Mouse (Mus musculus): ENCODE measurements at regions not wholly inside any gene's neighbourhood (a gene's known extent, or its start where the extent isn't known, plus 50 kb on each side); places are given as distances from the start of the nearest gene placed in this dataset.
A peak's percentile ranks its signal among the peaks of the same experiment; 100 is the strongest.

DNA sequence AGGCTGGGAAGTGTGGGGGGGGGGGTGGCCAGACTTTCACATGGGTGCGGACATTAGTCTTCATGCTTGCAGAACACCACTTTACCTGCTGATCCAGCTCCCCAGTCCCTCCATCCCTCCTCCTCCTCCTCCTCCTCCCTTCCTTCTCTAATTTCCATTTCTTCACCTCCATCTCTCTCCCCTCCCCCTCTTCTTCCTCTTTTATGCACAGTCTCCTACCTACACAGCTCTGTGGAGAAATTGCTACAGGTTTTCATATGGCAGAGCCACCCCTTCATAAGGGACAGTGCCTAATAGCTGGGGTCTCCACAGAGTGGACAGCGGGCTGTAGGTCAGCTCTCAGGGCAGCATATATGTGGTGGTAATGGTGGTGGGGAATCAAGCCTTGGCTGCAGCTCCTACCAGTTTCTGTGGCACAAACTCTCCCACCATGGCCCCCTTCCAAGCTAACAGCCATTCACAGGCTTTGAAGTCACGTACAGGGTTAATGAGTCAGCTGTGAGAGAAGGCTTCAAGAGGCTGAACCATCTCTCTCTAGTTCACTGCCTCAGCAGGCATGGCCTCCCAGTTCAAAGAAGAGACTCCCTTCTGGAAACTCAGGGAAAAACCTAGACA, 136.3 kb upstream of the Irf2bp2 start:
- no peak for DNase-seq
- intact Hi-C loops (cut with DNase I), result no loop called here

- intact Hi-C loops (cut with DNase I), result no loop called here
- DNase-seq, result no peak
Observed at GRCm38 (mm10) chr8:126728987-126729632, 135.3 kb upstream of the Irf2bp2 start.

- intact Hi-C loops (cut with DNase I), result no loop called here
Observed at GRCm38 (mm10) chr8:126728135-126728534, 134.3 kb upstream of the Irf2bp2 start.

GRCm38 (mm10) chr8:126727068-126727467, 133.3 kb upstream of the Irf2bp2 start:
- no peak for DNase-seq
- intact Hi-C loops (cut with DNase I), result no loop called here

More at GRCm38 (mm10) chr8:126728135-126728534, 134.3 kb upstream of the Irf2bp2 start:
- no peak for DNase-seq

DNA sequence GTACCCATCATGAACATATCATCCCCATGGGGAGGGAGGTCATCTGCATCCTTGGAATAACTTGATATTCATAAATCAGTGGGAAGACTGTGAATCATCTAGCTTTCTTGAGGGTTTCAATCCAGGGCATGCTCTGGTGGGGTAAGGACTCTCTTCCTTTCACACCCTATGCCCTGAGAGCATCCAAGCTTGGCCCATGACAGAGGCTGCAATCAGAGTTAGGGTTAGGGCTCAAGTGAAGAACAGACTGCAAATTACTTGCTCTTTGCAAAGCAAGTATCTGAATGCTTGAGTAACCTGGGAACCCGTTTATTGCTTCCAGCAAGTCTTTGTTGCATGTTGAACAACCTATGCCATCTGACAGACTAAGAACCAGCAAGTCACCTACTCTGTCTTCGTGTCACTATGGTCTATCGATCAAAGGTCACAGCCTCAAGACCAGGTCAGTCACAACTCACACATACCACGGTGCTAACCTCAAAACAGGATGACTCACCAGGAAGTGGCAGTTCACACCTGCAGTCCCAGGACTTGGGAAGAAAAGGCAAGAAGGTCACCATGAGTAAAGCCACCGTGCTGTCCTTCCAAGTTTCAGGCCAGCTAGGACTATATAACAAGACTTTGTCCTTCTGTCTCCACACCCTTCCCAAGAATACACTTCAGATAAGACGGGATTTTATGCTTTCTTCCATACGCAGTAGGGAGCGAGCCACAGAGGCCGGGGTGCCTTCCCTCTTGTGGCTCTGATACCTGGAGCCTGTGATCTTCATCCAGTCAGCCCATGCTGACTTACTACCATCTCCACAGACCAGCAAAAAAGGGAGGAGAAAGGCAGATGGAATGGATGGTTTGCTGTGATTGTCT, 129.7 kb upstream of the Irf2bp2 start:
- intact Hi-C loops (cut with DNase I), result loop anchor here (5.0 kb wide), 1 partner anchor 41 kb away; no protein-coding TSS in a partner anchor
- DNase-seq, result no peak

DNA sequence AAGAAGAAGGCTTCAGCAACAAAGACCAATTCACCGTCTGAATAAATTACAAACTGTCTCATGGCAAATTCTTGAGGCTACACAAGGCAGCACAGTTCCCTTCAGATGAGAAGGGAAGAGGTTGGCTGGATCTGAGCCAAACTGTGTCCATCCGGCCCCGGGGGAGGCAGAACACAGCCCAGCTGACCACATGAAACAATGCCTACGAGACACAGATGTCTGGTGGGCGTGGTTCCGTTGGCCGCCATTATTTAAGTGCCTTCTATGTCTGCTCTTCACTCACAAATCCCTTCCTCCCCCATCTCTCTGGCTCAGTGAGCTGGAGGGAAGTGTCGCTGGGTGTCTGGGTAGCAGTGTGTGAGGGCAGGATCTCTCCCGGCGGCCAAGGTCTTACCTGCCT, 127.8 kb upstream of the Irf2bp2 start:
- intact Hi-C loops (cut with DNase I), result loop anchor here (5.0 kb wide), 1 partner anchor 39 kb away; no protein-coding TSS in a partner anchor
- DNase-seq, result peak; percentile 47 to 53

DNA sequence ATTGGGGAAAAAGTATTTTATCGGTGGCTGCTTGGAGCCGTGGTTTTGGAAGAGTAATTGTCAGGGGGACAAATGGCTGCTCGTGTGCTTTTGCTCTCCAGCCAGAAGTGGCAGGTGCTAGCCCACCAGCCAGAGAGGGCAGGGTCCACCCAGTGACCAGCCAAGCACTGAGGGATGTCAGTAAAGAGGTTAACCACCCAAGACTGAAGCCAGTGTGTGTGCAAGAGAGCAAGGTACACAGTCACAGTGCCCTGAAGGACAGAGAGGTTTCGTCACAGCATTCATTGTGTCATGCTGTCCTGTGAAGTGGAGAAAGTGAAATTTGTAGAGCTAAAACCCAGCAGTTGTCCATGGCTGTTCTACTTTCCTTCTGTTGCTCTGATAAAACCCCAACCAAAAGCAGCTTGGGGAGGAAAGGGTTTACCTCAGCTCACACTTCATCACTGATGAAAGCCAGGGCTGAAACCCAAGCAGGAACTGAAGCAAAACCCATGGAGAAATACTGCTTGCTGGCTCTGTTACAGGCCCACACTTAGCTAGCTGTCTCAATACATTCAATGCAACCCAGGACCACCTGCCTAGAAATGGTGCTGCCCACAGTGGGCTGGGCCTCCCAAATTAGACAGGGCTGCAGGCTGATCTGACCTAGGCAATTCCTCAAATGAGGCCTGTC, 126.8 kb upstream of the Irf2bp2 start:
- no peak for DNase-seq
- intact Hi-C loops (cut with DNase I), result loop anchor here (5.0 kb wide), 1 partner anchor 38 kb away; no protein-coding TSS in a partner anchor

- DNase-seq, result no peak
- intact Hi-C loops (cut with DNase I), result loop anchor here (5.0 kb wide), 1 partner anchor 37 kb away; no protein-coding TSS in a partner anchor
Observed at GRCm38 (mm10) chr8:126719748-126720147, 126.0 kb upstream of the Irf2bp2 start.

DNA sequence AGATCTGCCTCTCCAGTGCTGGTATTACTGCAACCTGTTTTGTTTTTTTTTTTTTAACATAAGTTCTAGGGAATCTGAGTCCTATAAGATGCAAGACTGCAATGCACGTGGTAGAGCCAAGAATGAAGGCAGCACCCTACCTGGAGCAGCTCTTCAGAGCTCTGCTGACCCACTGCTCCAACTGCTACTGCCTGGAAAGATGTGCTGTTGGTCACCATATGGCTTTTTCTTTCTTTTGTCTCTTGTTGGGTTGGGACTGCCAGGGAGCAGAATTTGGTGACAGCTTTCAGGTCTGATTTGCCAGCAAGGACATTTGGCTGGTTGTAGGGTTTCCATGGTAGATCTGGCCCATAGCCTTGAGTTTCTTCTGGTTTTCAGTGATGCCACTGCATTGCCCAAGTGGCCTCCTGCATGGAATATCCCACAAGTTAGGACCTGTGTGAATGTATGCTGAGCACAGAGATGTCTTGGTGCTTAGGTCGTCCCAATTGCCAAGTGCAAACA, 123.9 kb upstream of the Irf2bp2 start:
- intact Hi-C loops (cut with DNase I), result no loop called here
- no peak for DNase-seq

DNA sequence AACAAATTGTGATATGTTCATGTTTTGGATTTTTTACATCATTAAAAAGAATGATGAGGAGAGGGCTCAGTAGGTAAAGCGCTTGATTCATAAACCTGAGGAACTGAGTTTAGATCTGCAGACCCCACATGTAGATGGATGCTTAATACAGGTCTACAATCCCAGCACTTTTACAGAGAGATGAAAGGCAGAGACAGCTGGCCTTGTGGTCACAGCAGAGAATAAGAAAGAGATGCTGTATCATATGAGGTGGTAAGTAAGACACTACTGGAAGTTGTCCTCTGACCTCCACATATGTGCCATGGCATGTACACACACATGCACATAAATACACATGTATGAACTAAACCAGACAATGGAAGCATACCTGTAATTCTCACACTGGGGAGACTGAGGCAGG, 121.9 kb upstream of the Irf2bp2 start:
- intact Hi-C loops (cut with DNase I), result no loop called here
- DNase-seq, result no peak

- intact Hi-C loops (cut with DNase I), result no loop called here
- no peak for DNase-seq
Observed at GRCm38 (mm10) chr8:126713602-126714145, 119.9 kb upstream of the Irf2bp2 start.

GRCm38 (mm10) chr8:126713181-126713580, 119.4 kb upstream of the Irf2bp2 start:
- intact Hi-C loops (cut with DNase I), result no loop called here
- DNase-seq, result no peak

DNA sequence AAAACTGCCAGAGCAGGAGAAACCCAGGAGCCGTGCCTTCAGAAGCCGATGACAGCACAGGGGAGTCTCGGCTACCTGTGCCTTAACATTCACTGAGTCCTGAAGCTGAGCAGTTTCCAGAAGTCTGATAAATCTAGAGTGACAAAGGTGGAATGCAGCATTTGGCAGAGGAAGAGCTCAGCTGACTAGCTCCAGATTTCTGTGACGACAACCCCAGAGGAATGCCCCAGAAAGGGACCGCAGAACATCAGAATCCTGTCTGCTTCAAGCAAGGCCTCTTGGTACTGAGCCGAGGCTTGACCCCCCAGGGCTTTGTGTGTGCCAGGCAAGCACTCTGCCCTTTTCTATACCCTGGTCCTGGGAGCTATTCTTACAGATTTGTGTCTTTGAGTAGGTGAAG, 119.0 kb upstream of the Irf2bp2 start:
- DNase-seq, result no peak

DNA sequence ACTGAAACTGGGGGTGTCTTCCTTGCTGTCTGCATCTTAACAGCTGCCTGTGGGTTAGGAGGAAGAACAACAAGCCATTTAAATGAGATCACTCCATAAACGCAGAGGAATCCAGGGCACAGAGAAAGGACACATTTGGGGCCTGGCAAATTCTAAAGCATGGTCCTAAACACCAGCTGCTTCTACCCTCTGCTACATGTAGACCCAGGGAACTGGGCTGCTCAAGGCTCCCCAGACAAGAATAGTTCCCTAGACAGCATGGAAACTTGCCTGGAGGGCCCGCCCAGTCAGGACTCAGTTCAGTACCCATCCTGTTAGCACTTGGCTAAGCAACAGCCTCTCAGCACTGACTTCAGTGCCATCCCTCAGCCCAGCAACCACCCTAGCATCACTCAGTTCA, 115.2 kb upstream of the Irf2bp2 start:
- intact Hi-C loops (cut with DNase I), result no loop called here

More for the DNA sequence above, 119.0 kb upstream of the Irf2bp2 start:
- intact Hi-C loops (cut with DNase I), result no loop called here

DNA sequence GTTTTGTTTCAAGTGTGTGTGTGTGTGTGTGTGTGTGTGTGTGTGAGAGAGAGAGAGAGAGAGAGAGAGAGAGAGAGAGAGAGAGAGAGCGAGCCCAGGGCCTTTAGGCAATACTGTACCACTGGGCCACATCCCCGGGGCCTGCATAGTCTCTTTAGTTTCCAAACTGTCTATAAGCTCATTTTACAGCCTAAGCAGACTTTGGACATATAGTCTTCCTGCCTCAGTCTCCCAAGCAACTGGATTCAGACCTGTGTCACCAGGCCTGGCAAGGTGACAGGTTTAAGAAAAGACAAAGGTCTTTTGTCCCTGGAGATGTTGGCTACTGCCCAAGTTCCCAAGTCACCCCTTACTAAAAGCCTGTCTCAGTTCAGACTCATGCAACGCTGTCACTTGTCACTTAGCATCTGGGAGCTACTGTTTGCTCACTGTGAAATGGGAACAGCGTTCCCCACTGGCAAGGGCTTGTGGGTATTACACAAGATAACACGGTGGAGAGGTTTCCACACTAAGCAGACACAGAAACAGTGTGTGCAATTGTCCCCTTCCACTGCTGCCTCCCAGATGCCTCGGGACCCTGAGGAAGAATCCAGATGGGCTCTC, 113.6 kb upstream of the Irf2bp2 start:
- intact Hi-C loops (cut with DNase I), result no loop called here
- DNase-seq, result no peak

More for the DNA sequence above, 115.2 kb upstream of the Irf2bp2 start:
- no peak for DNase-seq

- intact Hi-C loops (cut with DNase I), result no loop called here
- DNase-seq, result no peak
Observed at GRCm38 (mm10) chr8:126706247-126706646, 112.5 kb upstream of the Irf2bp2 start.

GRCm38 (mm10) chr8:126705391-126705790, 111.6 kb upstream of the Irf2bp2 start:
- no peak for DNase-seq
- intact Hi-C loops (cut with DNase I), result no loop called here

DNA sequence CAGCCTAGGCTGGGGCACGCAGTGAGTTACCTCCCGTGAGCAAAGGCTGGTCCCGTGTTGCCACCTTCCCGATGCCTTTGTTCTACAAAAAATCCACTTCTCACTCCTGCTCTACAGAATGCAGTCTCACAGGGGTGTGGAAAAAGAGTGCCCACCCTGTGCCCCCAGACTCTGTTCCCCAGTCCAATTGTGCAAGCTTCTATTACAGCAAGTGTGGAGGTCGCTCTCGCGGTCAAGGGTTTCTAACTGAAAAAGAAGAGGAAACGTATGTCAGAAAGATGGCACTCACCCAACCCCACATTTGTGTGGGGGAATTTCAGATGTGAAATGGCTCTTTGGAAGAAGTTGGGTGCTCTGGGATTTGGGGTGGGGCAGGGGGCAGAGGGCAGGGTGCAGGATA, 110.9 kb upstream of the Irf2bp2 start:
- intact Hi-C loops (cut with DNase I), result no loop called here
- no peak for DNase-seq

DNA sequence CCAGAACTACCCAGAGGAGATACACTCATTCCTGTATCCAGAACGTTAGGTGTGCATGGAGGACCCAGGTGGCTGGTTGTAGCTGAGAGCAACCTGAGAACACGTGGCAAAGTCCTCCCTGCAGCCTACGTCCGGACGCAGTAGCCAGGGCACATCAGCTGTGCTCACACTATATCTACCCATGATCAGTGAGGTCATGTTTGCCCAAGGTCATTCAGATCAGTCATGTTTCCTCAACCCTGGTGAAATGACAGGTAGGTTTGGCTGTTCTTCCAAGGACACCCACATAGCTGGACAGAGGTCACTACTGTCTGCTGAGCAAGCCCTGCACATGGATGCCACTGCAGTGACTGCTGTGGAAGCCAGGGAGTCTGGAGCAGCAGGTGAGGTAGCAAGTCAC, 109.8 kb upstream of the Irf2bp2 start:
- no peak for DNase-seq
- intact Hi-C loops (cut with DNase I), result no loop called here

DNA sequence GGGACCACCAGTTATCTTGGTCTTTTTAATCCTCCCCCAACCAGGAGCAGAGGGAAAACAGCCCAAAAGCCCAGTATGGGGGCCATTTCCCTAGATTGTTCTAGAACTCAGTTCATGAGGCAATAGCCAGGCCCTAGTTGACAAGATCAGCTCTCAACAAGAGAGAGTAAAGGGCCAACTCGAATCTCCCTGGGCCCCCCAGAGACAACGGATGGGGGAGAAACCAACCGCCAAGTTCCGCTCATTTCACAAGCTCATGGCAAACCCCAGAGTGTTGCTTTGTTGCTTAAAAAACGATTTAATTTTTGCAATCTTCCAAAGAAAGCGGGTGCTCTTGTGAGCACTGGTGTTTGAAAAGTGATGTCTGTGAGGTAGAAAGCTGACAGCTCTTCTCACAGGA, 108.5 kb upstream of the Irf2bp2 start:
- intact Hi-C loops (cut with DNase I), result no loop called here
- no peak for DNase-seq
